35 mouse cellular contexts compared by ENCODE assay signal in genomic region chr1:80247131-80247530, GRCm38 (mm10). TPM values are rescaled to one million over a fixed set of nuclear protein-coding genes. Genes with fewer than 3 reads are reported as not detected.
"Had no signal": no experiment of that assay in that cellular context is flagged by ENCODE, and none has a peak within 500 bp of the region (broad histone marks: within the 10 kb centered on the region; RNA-seq: fewer than 3 reads in every experiment).

No protein-coding gene starts in this region.

- H3K27me3 ChIP-seq: limb, embryonic 12.5 days; limb, embryonic 13.5 days; limb, embryonic 15.5 days; liver, embryonic 13.5 days; liver, embryonic 15.5 days; lung, embryonic 15.5 days; megakaryocyte, embryonic 14.5 days; midbrain, embryonic 12.5 days; midbrain, embryonic 13.5 days; midbrain, embryonic 15.5 days; neural tube, embryonic 12.5 days had no signal

- ATAC-seq: liver, postnatal 0 days; lung, postnatal 0 days; midbrain, embryonic 13.5 days; midbrain, embryonic 15.5 days; midbrain, embryonic 16.5 days had no signal

- H3K4me2 ChIP-seq: limb, embryonic 12.5 days; limb, embryonic 13.5 days; limb, embryonic 15.5 days; liver, embryonic 11.5 days; liver, embryonic 13.5 days; liver, embryonic 15.5 days; lung, embryonic 14.5 days; lung, embryonic 15.5 days; midbrain, embryonic 11.5 days; midbrain, embryonic 12.5 days; midbrain, embryonic 13.5 days; midbrain, embryonic 15.5 days; neural tube, embryonic 12.5 days had no signal

- DNase-seq: left cerebral cortex, postnatal 4 days; liver; liver, embryonic 13.5 days; liver, postnatal 0 days; lung, adult 18-20 months; lung, adult 2 months; lung, embryonic 14.5 days; lung, postnatal 10 days; lung, postnatal 14 days; lung, postnatal 36 days; lung, postnatal 4 days; midbrain, embryonic 14.5 days had no signal

- H3K27ac ChIP-seq: limb, embryonic 10.5 days; limb, embryonic 12.5 days; limb, embryonic 13.5 days; limb, embryonic 15.5 days; liver, embryonic 13.5 days; liver, embryonic 14.5 days; liver, embryonic 15.5 days; lung, embryonic 15.5 days; macrophage; midbrain, embryonic 10.5 days; midbrain, embryonic 12.5 days; midbrain, embryonic 13.5 days; midbrain, embryonic 15.5 days; neural tube, embryonic 12.5 days had no signal

- H3K9me3 ChIP-seq: limb, embryonic 10.5 days; limb, embryonic 12.5 days; limb, embryonic 13.5 days; limb, embryonic 15.5 days; liver, embryonic 13.5 days; liver, embryonic 15.5 days; lung, embryonic 15.5 days; megakaryocyte, embryonic 14.5 days; midbrain, embryonic 10.5 days; midbrain, embryonic 12.5 days; midbrain, embryonic 13.5 days; midbrain, embryonic 15.5 days; neural tube, embryonic 12.5 days had no signal

- H3K36me3 ChIP-seq: limb, embryonic 10.5 days; limb, embryonic 12.5 days; limb, embryonic 13.5 days; limb, embryonic 15.5 days; liver, embryonic 13.5 days; liver, embryonic 15.5 days; lung, embryonic 15.5 days; midbrain, embryonic 10.5 days; midbrain, embryonic 12.5 days; midbrain, embryonic 13.5 days; midbrain, embryonic 15.5 days; neural tube, embryonic 12.5 days had no signal

- H3K4me1 ChIP-seq: limb, embryonic 10.5 days; limb, embryonic 12.5 days; limb, embryonic 13.5 days; limb, embryonic 15.5 days; liver, embryonic 13.5 days; lung, embryonic 15.5 days; midbrain, embryonic 12.5 days; midbrain, embryonic 13.5 days; midbrain, embryonic 15.5 days; neural tube, embryonic 12.5 days had no signal

- H3K9ac ChIP-seq: limb, embryonic 12.5 days; limb, embryonic 13.5 days; limb, embryonic 15.5 days; liver, embryonic 13.5 days; liver, embryonic 14.5 days; liver, embryonic 15.5 days; liver, postnatal 0 days; lung, embryonic 14.5 days; lung, embryonic 15.5 days; midbrain, embryonic 12.5 days; midbrain, embryonic 13.5 days; midbrain, embryonic 15.5 days; neural tube, embryonic 12.5 days had no signal

- H3K4me3 ChIP-seq: limb, embryonic 10.5 days; limb, embryonic 12.5 days; limb, embryonic 13.5 days; limb, embryonic 15.5 days; liver, embryonic 13.5 days; liver, embryonic 15.5 days; lung, embryonic 15.5 days; megakaryocyte, embryonic 14.5 days; midbrain, embryonic 10.5 days; midbrain, embryonic 12.5 days; midbrain, embryonic 13.5 days; midbrain, embryonic 15.5 days; myocyte; neural tube, embryonic 12.5 days had no signal

RNA-seq across cellular contexts. Expression of gene Fam124b, which starts 28.9 kb away (rescaled TPM):
- total RNA-seq: megakaryocyte progenitor cell, adult 5-6 weeks; megakaryocyte, adult 5-6 weeks; megakaryocyte-erythroid progenitor cell, adult 5-6 weeks; monocyte, adult 5-6 weeks had no signal
- polyA plus RNA-seq: liver, embryonic 11.5 days; liver, embryonic 13.5 days; liver, embryonic 14.5 days; liver, embryonic 15.5 days; liver, postnatal 0 days; macrophage had no signal
